Mouse (Mus musculus) CD4-positive helper T cell, adult 2 months (primary cell): ENCODE measurements at regions not wholly inside any gene's neighbourhood (a gene's known extent, or its start where the extent isn't known, plus 50 kb on each side); places are given as distances from the start of the nearest gene placed in this dataset.

Experiments
- DNase-seq: peaks from one replicate; pipeline ENCODE4 v3.0.0-alpha.2; 2012; ENCODE audit warnings: low read depth, missing footprints, low spot score

DNA sequence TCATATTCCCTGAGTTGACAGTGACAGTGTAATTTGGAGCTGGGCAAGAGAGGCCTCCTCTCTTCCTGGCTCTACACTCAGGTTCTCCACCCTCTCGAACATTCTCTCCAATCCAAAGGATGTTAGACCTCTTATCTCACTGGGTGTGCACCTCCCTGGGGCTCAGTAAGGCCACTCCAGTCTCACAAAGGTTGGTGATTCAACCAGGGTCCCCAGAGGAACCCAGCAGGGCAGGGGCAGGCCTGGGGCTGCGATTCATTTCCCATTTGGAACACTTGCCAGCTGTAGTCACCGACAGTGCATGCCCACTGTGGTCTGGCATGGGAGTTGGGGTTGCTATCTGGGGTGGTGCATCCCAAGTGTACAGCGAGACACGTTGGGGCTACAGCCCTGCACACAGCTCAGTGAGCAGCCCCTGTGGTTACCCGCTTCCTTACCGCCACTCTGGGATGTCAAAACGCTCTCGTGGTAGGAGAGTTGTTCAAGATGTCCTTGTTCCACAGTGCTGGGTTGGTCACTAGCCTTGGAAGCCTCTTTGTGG, 94.7 kb upstream of the 1600014C23Rik start:
- no peak for DNase-seq

DNA sequence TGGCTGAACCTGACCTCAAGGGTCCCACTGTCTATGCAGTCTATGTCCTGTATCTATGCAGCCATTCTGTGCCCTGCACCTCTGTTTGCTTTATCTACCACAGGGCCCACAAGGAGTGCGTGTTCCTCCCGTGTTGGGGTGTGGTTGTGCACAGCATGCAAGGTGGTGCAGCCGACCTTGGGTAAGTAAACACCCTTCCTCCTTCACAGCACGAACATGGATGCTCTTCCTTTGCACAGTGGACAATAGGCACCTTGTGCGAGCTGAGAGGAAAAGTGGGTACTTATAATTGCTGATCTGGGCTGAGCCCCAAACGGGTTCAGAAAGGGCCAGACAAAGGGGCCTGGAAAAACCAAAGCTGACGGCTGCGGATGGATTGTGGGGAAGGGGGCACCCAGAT, 91.3 kb upstream of the 1600014C23Rik start:
- no peak for DNase-seq

DNA sequence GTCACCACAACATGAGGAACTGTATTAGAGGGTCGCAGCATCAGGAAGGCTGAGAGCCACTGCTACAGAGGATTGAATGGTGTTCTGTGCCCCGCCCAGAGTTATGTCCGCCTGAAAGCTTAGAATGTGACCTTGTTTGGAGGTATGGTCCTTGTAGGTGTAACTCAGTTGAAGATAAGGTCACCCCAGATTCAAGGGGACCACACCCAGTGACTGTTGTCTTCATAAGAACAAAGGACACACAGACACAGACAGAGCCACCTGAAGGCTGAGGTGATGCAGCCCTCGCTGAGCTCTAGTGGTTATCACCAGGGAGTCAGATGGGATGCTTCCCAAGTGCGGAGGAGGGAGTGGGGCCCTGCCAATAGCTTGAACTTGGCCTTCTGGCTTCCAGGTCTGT, 89.9 kb upstream of the 1600014C23Rik start:
- no peak for DNase-seq

DNA sequence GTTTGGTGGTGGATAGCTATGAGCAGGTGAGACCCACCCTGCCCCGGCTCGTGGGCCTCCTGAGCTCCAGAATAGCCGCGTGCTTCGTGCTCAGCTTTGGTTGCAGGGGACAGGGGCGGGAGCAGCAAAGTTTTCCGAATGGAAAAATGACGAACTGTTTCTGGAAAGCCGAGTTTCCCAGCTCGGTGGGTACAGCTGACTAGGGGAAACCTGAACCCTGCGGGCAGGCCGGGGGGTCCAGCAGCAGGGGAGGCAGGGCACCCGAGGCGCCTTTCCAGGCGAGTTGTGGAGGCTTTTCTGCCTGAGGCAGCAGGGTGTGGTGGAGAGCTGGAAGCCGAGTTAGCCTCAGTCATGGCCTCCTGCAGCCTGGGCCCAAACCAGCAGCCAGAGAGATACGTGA, 88.8 kb upstream of the 1600014C23Rik start:
- DNase-seq: no peak

DNA sequence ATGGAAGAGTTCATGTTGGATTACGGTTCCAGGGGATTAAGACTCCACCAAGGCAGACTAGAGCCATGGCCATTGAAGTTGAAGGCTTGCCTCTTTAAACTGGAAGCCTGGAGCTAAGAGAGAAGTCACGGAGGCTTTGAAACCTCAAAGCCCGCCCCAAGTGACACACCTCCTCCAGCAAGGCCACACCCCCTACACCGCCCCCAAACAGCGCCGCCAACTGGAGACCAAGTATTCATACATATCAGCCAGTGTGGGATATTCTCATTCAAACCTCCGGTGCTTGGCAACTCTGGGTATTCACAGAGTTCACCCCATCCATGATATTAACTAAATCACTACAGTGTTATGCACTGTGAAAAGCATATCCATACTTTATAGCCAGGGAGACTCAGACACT, 87.7 kb upstream of the 1600014C23Rik start:
- no peak for DNase-seq

DNA sequence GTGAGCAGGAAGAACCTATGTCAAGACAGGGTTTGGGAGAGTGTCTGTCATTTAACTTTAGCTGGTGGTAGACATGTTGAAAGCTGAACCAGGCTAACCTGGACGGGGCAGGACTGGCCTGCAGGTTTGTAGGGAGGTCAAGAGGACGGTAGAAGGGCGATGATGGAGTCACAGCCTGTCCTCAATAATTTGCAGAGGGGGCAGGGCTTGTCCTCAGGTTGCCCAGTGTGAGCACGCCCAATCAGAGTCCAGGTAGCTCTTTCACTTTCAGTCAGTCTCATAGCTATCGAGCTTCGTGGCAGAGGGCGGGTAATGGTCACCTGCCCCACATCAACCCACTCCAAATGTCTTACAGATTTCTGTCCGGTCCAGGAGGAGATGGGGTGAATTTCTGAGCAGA, 85.5 kb upstream of the 1600014C23Rik start:
- DNase-seq: no peak

DNA sequence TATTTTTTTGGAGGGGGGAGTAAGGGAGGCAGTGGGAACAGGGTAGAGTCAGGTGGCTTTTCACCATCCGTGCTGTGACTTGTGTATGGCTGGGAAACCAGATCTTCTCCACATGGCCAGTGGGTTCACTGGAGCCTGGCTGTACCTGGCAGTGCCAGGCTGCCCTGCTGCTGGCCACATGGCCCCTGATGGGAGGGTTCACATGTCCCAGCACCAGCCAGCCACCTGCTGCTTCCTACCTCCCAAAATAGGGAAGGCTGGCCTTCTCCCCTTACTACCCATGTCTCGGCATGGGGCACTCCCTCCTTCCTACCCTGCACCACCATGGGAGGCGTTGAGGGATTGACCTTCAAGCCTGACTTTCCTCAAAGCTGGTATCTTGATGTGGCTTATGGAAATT, 82.9 kb upstream of the 1600014C23Rik start:
- no peak for DNase-seq

DNA sequence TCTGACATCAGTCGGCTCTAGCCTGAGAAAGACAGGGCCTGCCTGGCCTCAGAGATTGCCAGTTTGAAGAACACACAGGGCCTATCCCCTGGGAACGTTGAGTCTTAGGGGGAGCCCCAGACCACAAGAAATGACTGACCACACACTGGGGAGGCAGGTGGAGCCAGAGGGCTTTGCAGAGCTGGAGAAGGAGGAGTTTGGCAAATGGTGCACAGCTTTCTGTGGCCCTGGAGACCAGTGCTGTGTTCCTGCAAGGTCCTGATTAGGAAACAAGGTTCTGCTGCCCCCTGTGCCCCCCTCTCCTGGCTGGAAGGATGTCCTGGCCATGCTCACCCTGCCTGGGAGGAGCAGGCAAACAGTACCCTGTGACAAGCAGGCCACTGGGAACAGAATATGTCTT, 82.2 kb upstream of the 1600014C23Rik start:
- DNase-seq: no peak

DNA sequence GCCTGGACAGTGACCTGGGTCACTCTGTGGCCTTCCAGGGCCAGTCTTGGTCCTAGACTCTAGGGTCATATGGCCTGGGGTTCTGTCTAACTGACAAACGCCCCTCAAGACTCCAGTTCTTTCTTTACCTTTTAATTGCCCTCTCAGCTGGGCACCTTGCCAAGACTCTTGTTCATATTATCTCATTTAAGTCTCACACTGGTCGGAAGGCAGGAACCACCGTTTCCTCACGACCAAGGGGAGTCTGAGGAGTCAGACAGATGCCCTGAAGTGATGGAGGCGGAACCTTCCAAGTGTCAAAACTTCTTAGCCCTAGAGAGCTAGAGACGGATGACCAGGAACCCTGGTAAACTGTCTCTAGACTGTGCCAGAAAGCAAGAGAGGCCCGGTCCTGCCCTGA, 81.7 kb upstream of the 1600014C23Rik start:
- no peak for DNase-seq

DNA sequence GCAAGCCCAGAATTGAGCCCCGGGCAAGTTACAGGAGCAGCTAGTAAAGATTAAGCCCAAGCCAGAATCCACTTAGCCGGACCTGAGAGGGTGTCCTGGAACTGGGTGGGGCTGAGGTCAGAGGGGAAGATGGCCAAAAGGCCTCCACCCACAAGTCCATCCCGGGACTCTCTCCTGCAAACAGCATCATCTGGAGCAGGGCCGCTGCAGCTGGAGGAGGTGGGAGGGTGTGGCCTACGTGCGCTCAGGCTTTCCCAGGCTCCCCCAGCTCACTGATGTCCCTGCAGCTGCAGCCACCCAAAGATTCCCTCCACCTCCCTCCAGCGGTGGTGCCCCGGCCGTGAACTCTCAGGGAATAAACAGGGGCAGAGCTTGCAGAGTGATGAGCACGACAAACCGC, 80.9 kb upstream of the 1600014C23Rik start:
- DNase-seq: no peak

DNA sequence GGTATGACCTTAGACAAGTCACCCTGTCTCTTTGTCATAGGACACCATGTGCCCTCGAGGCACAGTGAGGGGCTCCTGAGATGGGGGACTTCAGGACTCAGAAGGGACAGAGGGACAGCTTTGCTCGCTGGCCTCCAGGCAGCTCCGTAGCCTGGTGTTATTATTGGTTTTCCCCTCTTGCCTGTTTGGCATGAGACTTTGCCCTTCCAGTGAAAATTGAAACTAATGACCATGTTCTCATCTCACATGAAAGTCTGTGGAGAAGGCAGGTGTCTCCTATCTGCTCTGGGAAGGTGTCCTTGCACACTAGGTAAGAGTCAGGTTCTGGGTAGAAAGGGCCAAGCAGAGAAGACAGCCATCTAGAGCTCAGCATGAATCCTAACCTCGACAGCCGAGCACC, 80.3 kb upstream of the 1600014C23Rik start:
- no peak for DNase-seq

DNA sequence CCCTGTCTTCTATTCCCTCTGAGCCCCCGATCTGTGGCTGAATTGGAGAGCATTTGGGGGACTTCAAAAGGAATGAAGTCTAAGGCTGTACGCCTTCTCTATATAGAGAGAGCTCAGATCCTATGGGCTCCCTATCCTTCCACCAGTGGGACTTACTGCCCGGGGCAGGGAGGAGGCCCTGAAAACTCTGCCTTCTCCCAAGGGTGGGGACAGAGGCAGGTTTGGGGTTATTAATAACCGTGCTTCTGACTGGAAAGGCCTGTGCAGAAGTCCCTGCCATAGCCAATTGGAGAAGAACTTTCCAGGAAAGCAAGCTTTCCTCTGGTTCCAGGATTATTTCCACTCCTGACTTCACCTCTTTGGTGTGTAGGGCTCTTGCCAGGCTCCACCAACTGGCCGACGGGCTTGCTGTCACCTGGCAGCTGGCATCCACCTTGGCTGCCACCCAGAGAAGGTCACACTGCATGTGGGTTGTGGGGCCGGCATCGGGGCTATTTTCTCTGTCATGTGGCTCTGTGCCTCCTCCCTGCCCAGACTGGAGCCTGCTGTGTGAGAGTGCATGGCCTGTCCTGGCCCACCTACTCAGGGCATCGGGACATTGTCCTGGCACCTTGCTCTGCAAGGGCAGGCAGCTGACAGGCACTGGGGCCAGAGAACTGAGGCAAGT, 78.8 kb upstream of the 1600014C23Rik start:
- DNase-seq: no peak

DNA sequence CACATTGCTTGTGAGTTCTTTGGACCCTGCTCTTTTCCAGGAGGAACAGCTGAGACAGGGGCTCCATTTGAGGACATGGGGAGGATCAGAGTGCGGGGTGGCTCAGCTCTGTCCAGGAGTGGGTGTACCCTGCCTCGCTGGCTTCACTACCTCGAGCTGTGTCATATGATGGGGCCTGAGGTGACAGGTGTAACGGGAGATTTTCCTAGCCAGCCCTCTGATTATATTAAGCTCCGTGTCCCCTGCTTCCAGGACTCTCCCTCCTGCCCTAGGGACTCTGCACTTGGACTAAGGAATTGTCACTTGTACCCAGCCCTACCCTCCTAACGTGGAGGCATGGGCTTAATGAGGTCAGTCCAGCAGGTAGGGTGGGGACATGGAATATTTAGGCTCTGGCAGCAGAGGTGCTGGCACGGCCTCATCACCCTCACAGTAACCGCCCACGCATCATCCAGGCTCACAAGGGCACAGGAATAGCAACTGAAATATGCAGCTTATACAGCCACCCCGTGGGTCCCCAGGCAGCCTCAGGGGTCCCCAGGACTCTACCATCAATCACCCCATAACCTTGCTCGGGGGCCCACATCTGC, 78.1 kb upstream of the 1600014C23Rik start:
- no peak for DNase-seq

DNA sequence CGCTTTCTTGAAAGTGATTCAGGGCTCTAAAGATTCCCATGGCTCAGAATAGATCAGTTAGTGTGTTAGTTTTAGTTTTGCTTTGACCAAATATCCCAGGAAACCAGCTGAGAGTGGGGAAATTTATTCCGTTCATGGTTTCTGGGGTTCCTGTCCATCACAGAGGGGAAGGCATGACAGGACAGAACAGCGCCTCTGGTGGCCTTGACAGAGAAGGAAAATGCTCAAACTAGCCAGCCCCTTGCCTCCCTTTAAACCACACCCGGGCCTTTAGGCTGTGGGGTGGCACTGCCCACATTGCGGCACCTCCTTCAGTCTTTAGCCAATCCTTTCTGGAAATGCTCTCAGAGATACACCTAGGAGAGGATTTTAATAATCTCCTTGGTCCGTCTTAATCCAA, 76.1 kb upstream of the 1600014C23Rik start:
- no peak for DNase-seq

DNA sequence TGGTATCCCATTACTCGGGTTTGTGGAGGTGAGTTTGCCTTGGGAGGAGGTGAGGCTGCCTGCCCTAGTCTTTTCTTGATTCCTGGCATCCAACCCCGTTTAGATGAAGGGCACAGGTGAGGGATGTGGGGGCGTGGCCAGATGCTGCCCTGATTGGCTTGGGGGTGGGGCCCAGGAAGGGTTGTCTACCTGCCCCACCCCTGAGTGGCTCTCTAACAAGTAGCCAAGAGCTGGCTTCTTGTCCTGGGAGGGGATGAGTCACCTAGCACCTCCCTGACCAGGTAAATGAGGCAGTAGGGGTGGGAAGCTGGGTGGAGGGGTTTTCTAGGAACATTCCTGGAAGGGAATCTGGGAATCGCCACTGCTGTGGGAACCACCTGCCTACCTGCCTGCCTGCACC, 74.7 kb upstream of the 1600014C23Rik start:
- DNase-seq: no peak

DNA sequence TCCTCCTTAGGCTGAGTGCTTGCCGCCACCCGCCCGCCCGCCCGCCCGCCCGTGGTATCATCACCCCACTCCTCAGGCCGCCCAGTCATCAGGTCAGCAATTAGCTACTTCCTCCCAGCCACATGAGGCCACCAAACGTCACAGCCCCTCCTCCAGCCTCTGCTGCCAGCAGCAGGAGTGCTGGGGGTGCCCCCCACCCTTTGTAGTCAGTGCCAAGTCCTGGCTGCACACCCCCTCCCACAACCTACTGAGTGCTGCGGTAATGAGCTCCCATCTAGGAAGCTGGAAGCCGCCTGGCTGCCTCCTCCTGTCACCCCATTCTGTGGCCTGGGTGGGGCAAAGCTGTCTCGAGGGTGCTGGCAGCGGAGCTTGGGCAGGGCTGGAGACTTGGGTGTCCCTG, 73.8 kb upstream of the 1600014C23Rik start:
- DNase-seq: no peak

DNA sequence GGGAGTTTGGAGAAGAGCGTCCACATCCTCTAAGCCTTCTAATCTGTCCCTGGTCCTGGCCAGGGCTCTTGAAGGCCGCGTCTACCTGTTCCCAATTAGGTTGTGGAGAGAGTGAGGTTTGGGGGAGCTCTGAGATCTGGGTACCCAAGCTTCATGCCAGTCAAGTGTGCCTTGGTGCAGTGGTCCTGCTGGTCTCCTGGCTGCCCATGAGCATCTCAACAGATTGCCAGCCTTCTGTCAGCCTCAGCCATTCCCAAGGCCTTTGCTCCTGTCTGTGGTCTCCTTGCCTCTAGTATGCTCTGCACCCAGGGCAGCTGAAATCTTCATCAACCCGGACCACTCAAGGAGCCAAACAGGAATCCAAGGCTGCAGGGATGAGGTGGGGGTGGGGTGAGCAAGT, 73.2 kb upstream of the 1600014C23Rik start:
- no peak for DNase-seq

DNA sequence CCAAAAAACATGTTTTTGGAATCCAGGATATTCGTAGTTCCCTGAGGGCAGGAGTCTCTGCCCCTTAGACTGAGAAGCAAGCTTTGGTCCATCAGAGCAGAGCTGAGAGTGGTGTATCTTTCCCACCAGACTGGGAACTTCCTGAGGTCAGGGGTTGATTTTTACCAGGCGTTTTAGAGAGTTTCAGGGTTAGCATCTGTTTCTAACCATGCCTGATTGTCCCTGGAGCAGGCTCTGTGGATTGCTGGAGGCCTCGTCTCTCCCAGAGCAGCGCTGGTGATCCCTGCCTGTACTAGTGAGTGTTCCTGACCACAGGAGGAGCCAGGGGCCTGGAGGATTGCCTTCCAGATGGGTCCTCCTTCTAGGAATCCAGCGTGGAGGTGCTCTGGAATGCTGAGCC, 72.8 kb upstream of the 1600014C23Rik start:
- DNase-seq: no peak

DNA sequence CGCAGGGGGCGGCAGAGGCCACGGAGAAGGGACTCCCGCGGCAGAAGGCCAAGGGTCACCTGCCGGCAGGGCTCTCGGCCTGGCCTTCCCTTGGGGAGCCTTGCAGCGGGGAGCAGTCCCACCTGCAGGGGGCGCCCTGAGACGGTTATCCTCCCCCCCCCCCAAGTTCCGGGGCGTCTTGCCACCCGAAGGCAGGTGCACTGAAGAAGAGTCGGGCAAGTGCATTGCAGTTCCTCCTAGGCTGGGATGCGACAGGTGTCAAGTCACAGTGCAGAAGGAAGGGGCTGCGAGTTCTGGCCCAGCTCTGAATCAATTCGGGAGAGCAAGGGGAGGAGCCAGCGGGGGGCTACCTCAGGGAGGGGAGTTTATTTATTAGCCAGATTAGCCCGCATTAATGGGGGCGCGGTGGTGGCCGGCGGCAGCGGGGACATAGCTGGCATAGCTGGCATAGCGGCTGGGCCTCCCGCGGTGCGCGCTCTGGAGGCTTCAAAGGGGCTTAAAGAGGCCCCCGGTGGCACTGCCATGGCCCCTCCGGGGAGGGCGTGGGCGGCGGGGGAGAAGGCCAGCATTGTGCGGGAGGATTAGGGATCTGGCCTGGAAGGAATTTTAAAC, 71.9 kb upstream of the 1600014C23Rik start:
- peak; percentile 8 for DNase-seq

DNA sequence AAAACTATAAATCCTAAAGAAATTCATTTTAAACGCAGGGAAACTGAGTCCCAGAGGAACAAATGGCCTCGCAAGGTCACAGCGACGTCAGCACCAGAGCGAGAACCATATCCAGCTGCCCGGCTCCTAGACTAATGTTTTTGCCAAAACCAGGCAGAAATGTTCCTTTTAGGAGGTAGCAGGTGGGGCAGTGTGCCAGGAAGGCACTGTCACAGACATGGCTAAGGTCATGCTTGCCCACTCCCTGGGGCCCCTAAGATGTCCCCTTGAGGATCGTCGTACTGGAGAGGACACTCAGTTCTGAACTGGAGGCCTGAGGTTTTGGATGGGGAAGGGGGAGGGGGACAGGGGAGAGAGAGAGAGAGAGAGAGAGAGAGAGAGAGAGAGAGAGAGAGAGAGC, 69.7 kb upstream of the 1600014C23Rik start:
- DNase-seq: no peak

DNA sequence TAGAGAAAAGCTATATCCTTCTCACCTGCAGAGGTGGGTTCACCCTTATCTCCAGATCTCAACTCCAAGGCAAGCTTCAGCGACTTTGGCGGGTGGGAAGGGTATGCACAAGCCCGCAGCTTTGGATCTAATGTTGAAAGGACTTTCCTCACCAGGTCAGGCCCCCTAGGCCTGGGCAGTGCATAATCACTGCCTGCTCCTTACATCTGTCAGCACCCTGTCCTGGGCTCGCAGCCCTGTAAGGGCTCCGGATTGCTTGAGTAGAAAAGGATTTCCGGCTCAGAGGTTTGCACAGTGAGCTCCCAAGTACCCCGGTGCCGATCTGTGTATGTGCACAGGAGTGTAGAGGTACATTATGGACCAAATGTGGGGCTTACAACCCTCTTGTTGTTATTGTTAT, 68.8 kb upstream of the 1600014C23Rik start:
- DNase-seq: no peak

DNA sequence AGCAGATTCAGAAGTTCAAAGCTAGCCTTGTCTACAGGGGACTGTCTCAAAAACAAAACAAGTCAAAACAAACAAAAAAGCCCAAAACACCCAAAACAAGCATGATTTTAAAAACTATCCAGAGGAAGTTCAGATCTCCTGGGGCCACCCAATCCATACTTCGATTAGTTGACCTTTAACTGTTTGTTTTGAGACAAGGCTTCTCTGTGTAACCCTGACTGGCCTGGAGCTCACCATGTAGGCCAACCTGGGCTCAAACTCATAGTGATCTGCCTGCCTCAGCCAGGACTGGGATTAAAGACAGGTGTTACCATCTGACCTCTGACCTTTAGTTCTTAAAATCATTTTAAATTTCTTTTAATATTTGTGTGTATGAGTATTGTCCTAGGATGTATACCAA, 66.1 kb upstream of the 1600014C23Rik start:
- no peak for DNase-seq

DNA sequence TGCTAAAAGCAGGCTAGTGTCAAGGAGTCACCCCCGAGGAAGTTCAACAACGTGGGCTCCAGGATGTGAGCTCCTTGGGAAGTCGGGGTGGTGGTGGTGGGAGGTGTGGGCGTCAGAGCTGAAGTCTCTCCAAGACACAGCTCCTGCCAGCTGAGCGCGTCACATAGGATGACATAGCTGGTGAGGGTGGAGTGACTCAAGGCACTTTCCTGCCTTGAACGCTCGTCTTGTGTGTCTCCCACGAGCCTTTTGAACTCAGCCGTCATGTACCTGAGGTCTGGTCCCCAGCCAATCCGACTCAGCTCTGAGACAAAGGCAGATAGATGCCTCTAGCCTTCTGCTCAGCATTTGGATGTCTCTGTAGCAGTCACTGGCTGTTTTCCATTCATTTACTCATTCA, 65.4 kb upstream of the 1600014C23Rik start:
- no peak for DNase-seq
